Mouse (Mus musculus): ENCODE measurements around the gene Cadm3.

The Cadm3 gene

GRCm38 (mm10) chr1:173367356-173368046, at the start of gene Cadm3:
TSS of gene Cadm3 (minus strand) at chr1:173367695.
- DNase-seq (ENCODE audit: low read depth, low spot score), result peak; percentile 67

- DNase-seq (ENCODE audit: low read depth, low spot score), result no peak
Observed at GRCm38 (mm10) chr1:173414631-173415030, 47.1 kb upstream of the Cadm3 start.

- no peak for DNase-seq (ENCODE audit: low read depth, low spot score)
Observed at GRCm38 (mm10) chr1:173411863-173412262, 44.4 kb upstream of the Cadm3 start.

- no peak for DNase-seq (ENCODE audit: low read depth, low spot score)
Observed at GRCm38 (mm10) chr1:173409066-173409465, 41.6 kb upstream of the Cadm3 start.

- no peak for DNase-seq (ENCODE audit: low read depth, low spot score)
Observed at GRCm38 (mm10) chr1:173404696-173405309, 37.3 kb upstream of the Cadm3 start.

GRCm38 (mm10) chr1:173398323-173398970, 31.0 kb upstream of the Cadm3 start:
- DNase-seq (ENCODE audit: low read depth, low spot score), result peak; percentile 43

- DNase-seq (ENCODE audit: low read depth, low spot score), result no peak
Observed at GRCm38 (mm10) chr1:173391754-173392153, 24.3 kb upstream of the Cadm3 start.

- DNase-seq (ENCODE audit: low read depth, low spot score), result no peak
Observed at GRCm38 (mm10) chr1:173389901-173390401, 22.5 kb upstream of the Cadm3 start.

GRCm38 (mm10) chr1:173389431-173389830, 21.9 kb upstream of the Cadm3 start:
- DNase-seq (ENCODE audit: low read depth, low spot score), result no peak

- no peak for DNase-seq (ENCODE audit: low read depth, low spot score)
Observed at GRCm38 (mm10) chr1:173381436-173381835, 13.9 kb upstream of the Cadm3 start.

GRCm38 (mm10) chr1:173377380-173378112, 10.1 kb upstream of the Cadm3 start:
- DNase-seq (ENCODE audit: low read depth, low spot score), result no peak

GRCm38 (mm10) chr1:173374020-173374419, 6.5 kb upstream of the Cadm3 start:
- no peak for DNase-seq (ENCODE audit: low read depth, low spot score)

- DNase-seq (ENCODE audit: low read depth, low spot score), result no peak
Observed at GRCm38 (mm10) chr1:173371586-173371985, 4.1 kb upstream of the Cadm3 start.

- DNase-seq (ENCODE audit: low read depth, low spot score), result no peak
Observed at GRCm38 (mm10) chr1:173370456-173370855, 3.0 kb upstream of the Cadm3 start.

GRCm38 (mm10) chr1:173369611-173370010, 2.1 kb upstream of the Cadm3 start:
- DNase-seq (ENCODE audit: low read depth, low spot score), result no peak

- DNase-seq (ENCODE audit: low read depth, low spot score), result no peak
Observed at GRCm38 (mm10) chr1:173366701-173367355, 667 bp downstream of the Cadm3 start.

GRCm38 (mm10) chr1:173365970-173366409, 1.5 kb downstream of the Cadm3 start:
- DNase-seq (ENCODE audit: low read depth, low spot score), result no peak

GRCm38 (mm10) chr1:173364125-173364800, 3.2 kb downstream of the Cadm3 start:
- DNase-seq (ENCODE audit: low read depth, low spot score), result no peak

GRCm38 (mm10) chr1:173363436-173363835, 4.1 kb downstream of the Cadm3 start:
- DNase-seq (ENCODE audit: low read depth, low spot score), result no peak

- DNase-seq (ENCODE audit: low read depth, low spot score), result no peak
Observed at GRCm38 (mm10) chr1:173361651-173362050, 5.8 kb downstream of the Cadm3 start.

All from retina, adult 2 months (tissue).